Mouse (Mus musculus) lung, postnatal 0 days (tissue): ENCODE data around the gene Armc8. TPM values are rescaled to one million over a fixed set of nuclear protein-coding genes. Genes with fewer than 3 reads are reported as not detected.

ENCODE experiments used
- ATAC-seq: fragments of 200-750 bp; cut with Nextera tagmentation; 2 replicates; pipeline ENCODE4 v1.8.0; 2017; ENCODE audit warnings: moderate library complexity
- DNase-seq: peaks from one replicate; pipeline ENCODE4 v3.0.0-alpha.2; 2016; ENCODE audit warnings: low spot score
- H3K27ac ChIP-seq: fragments of 300-500 bp; sonication (generic); 2 replicates; pipeline ENCODE4 v1.5.1; 2014; ENCODE audit warnings: antibody characterized with exemption, mild to moderate bottlenecking, low read length, mixed read lengths
- H3K27me3 ChIP-seq: fragments of 300-500 bp; sonication (generic); replicated peaks from 2 replicates; pipeline ENCODE4 v1.6.1; 2014; ENCODE audit warnings: low read length, mixed read lengths; ENCODE audit not compliant: insufficient read depth
- H3K36me3 ChIP-seq: fragments of 300-500 bp; sonication (generic); 2 replicates; pipeline ENCODE4 v1.6.1; 2014; ENCODE audit warnings: low read length, mixed read lengths; ENCODE audit not compliant: insufficient read depth
- H3K4me1 ChIP-seq: fragments of 300-500 bp; sonication (generic); 2 replicates; pipeline ENCODE4 v1.6.1; 2014; ENCODE audit warnings: antibody characterized with exemption, low read depth, low read length, mixed read lengths; ENCODE audit not compliant: insufficient read depth
- H3K4me2 ChIP-seq: fragments of 300-500 bp; sonication (generic); replicated peaks from 2 replicates; pipeline ENCODE4 v1.6.1; 2014; ENCODE audit warnings: low read depth, mild to moderate bottlenecking, low read length, moderate library complexity, mixed read lengths
- H3K4me3 ChIP-seq: fragments of 300-500 bp; sonication (generic); 2 replicates; pipeline ENCODE4 v1.5.1; 2014; ENCODE audit warnings: low read depth, low read length
- H3K9ac ChIP-seq: fragments of 300-500 bp; sonication (generic); replicated peaks from 2 replicates; pipeline ENCODE4 v1.6.1; 2014; ENCODE audit warnings: low read depth, mild to moderate bottlenecking
- H3K9me3 ChIP-seq: fragments of 300-500 bp; sonication (generic); 2 replicates; pipeline ENCODE4 v1.6.1; 2016; ENCODE audit warnings: low read length, mixed read lengths
- CTCF ChIP-seq: IDR thresholded peaks from 2 replicates; pipeline ENCODE4 v1.5.1; 2016; ENCODE audit warnings: antibody characterized with exemption, mild to moderate bottlenecking
- EP300 ChIP-seq: IDR thresholded peaks from 2 replicates; pipeline ENCODE4 v1.6.1; 2016; ENCODE audit warnings: antibody characterized with exemption, mild to moderate bottlenecking, control low read depth
- WGBS: fragments of 180-500 bp; shearing (Covaris S2); extraction: QIAGEN DNeasy Blood & Tissue Kit; methylation state at CpG from one replicate; pipeline ENCODE4 v1.1.7; 2014; 5-methylcytosine and 5-hydroxymethylcytosine counted together
- polyA plus RNA-seq: library from polyadenylated mRNA; unstranded; fragments of >200 nt; fragmentation: Nextera tagmentation; extraction: Ambion mirVana; gene quantifications from 2 replicates; pipeline ENCODE4 v1.2.1, GENCODE M21; 2015

Armc8 gene
- polyA plus RNA-seq, 1 experiment from 2014 or later: 13.7 TPM

- TF ChIP-seq CTCF (no peak), EP300 (no peak)
- Histone ChIP-seq H3K27me3 (no peaks in the 10 kb centered on the region), H3K9me3 (no peaks in the 10 kb centered on the region), H3K27ac (no peak overlapping the region), H3K4me3 (no peak overlapping the region), H3K36me3 (no peaks in the 10 kb centered on the region), H3K9ac (no peak overlapping the region), H3K4me2 (no peak overlapping the region), H3K4me1 (no peaks in the 10 kb centered on the region; the same call in 1 of the 2 replicates)
- no peak for ATAC-seq
- DNase-seq: no peak
These were observed 9.2 kb downstream of the Armc8 start for GRCm38 (mm10) chr9:99559557-99559904.

DNA sequence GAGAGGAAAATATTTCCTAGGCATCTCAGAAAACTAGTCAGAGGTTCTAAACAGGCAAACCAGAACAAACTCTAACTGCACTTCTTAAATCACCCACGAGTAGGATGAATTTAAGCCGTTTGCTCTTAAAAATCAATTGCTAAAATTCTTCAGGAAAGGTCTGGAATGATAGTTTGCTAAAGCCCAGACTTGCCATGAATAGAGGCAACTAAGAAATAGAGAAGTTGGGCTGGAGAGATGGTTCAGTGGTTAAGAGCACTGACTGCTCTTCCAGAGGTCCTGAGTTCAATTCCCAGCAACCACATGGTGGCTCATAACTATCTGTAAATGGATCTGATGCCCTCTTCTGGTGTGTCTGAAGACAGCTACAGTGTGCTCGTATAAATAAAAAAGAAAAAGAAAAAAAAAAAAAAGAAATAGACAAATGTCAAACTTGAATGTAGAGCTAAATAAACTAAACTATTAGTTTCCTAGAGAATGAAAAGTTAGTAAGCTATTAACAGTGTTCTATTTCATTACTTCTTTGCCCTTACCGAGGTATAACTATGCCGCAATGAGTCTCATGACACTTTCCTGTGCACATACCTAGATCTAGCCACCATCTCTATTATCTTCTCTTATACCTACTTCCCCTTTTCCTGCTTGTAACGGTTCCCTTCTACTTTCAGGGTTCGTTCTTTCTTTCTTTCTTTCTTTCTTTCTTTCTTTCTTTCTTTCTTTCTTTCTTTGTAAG is 9.7 kb downstream of the Armc8 start:
- no peaks in the 10 kb centered on the region for H3K27me3 ChIP-seq
- H3K4me2 ChIP-seq: no peak overlapping the region
- H3K9me3 ChIP-seq: no peaks in the 10 kb centered on the region
- TF ChIP-seq EP300 (no peak), CTCF (no peak)
- DNase-seq: no peak
- no peak overlapping the region for H3K9ac ChIP-seq
- no peak overlapping the region for H3K27ac ChIP-seq
- no peak overlapping the region for H3K4me3 ChIP-seq
- H3K4me1 ChIP-seq: no peaks in the 10 kb centered on the region; the same call in 1 of the 2 replicates
- no peaks in the 10 kb centered on the region for H3K36me3 ChIP-seq
- ATAC-seq: no peak
- 88% methylated on average over 7 of the region's 7 CpGs for WGBS

DNA sequence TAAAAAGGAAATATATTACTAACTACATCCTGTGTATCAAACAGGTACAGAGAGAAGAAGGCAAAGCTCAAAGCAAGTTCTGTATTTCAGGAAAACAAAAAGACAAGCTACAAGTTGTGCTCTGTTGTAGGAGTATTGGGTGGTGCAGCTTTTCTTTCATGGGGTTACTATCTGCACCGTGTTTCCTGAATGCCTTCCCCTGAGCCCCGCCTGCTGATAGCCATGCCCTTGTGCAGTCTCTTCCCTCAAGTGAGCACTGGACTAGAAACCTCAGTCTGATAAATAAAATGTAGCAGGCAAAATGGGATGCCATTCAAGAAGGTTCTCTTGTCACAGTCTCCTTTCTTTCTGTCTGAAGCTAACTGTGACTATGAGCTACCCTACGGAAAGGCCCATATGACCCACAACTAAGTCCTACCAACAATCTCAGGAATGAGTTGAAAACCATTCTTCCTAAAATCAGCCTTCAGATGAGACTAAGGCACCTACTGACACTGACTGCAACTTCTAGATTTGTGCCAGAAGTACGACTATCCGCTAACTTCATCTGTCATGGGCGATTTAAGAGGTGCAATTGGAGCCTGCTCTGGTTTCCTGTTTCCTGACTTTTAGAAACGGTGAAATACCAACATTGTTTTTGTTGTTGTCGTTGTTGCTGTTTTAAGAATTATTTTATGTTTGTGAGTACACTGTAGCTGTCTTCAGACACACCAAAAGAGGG is 11.0 kb downstream of the Armc8 start:
- H3K9me3 ChIP-seq: no peaks in the 10 kb centered on the region
- no peak overlapping the region for H3K4me2 ChIP-seq
- ATAC-seq (no peak), DNase-seq (no peak)
- H3K27ac ChIP-seq: no peak overlapping the region
- no peak overlapping the region for H3K9ac ChIP-seq
- H3K36me3 ChIP-seq: no peaks in the 10 kb centered on the region
- H3K4me1 ChIP-seq: no peaks in the 10 kb centered on the region
- TF ChIP-seq EP300 (no peak), CTCF (no peak)
- 69% methylated on average over 8 of the region's 8 CpGs for WGBS
- no peaks in the 10 kb centered on the region for H3K27me3 ChIP-seq
- no peak overlapping the region for H3K4me3 ChIP-seq

DNA sequence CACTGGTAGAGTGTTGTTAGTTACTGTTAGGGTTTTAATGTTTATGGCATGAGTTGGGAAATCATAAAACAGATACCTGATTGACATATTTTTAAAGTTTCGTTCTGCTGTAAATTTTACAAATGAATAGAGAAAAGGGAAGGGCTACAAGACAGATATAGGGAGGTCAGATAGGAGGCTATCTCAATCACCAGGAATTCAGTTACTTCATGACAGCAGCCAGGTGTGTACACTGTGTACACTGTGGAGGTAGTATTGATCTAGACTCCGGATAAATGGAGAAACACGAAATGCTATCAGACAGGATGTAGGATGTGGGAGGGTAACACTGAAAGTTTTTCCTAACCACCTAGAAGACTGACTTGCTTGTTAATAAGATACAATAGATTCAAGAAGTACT is 13.4 kb downstream of the Armc8 start:
- Histone ChIP-seq H3K4me2 (no peak overlapping the region), H3K9me3 (no peaks in the 10 kb centered on the region), H3K36me3 (no peaks in the 10 kb centered on the region), H3K27ac (no peak overlapping the region), H3K4me3 (no peak overlapping the region), H3K27me3 (no peaks in the 10 kb centered on the region), H3K9ac (no peak overlapping the region), H3K4me1 (no peaks in the 10 kb centered on the region)
- WGBS: 78% methylated on average over 3 of the region's 3 CpGs
- ATAC-seq: no peak
- no peak for DNase-seq
- TF ChIP-seq CTCF (no peak), EP300 (no peak)

DNA sequence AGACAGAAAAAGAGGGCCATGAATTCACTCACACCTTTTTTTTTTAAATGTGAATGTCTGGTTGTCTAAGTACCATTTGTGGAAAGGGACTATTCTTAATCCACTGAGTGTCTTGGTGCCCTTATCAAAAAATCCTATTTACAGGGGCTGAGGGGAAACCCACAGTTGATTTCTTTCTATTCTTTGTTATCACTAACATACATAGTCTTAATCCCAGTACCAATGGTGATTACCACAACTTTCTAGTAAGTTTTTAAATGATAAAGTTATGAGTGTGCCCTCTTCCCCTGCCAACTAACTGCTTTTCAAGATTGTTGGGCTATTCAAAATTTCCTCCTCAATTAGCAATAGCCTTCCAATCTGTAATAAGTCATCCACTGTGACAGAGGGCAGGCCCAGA is 14.6 kb downstream of the Armc8 start:
- H3K4me1 ChIP-seq: no peaks in the 10 kb centered on the region
- H3K4me3 ChIP-seq: no peak overlapping the region
- ATAC-seq (no peak), DNase-seq (no peak)
- H3K36me3 ChIP-seq: no peaks in the 10 kb centered on the region
- no peaks in the 10 kb centered on the region for H3K27me3 ChIP-seq
- H3K4me2 ChIP-seq: no peak overlapping the region
- TF ChIP-seq EP300: no peak
- no peak for TF ChIP-seq CTCF
- no peak overlapping the region for H3K27ac ChIP-seq
- no peak overlapping the region for H3K9ac ChIP-seq
- H3K9me3 ChIP-seq: no peaks in the 10 kb centered on the region

- Histone ChIP-seq H3K27me3 (no peaks in the 10 kb centered on the region), H3K9ac (no peak overlapping the region), H3K4me1 (no peaks in the 10 kb centered on the region), H3K9me3 (no peaks in the 10 kb centered on the region), H3K4me2 (no peak overlapping the region), H3K4me3 (no peak overlapping the region), H3K27ac (no peak overlapping the region), H3K36me3 (no peaks in the 10 kb centered on the region)
- ATAC-seq (no peak), DNase-seq (no peak)
- TF ChIP-seq EP300: no peak
- TF ChIP-seq CTCF: no peak
- WGBS: 83% methylated on average over 2 of the region's 2 CpGs
These were observed 15.7 kb downstream of the Armc8 start for GRCm38 (mm10) chr9:99553049-99553448.
